Mouse (Mus musculus) heart, embryonic 14.5 days (tissue): ENCODE data around the gene Sox10. TPM values are rescaled to one million over a fixed set of nuclear protein-coding genes. Genes with fewer than 3 reads are reported as not detected.

Experiments
- ATAC-seq: fragments of 200-750 bp; cut with Nextera tagmentation; 2 replicates; pipeline ENCODE4 v1.8.0; 2017; ENCODE audit warnings: low read depth, moderate TSS enrichment; ENCODE audit not compliant: insufficient number of reproducible peaks, insufficient read depth, low FRiP score
- H3K27ac ChIP-seq, 2 experiments: fragments of 200-500 bp in 1 of 2; fragments of 300-500 bp in 1 of 2; sonication (generic) in 1 of 2; replicated peaks in 1 of 2; 2 replicates each; pipeline ENCODE4 v1.5.1; 2012 to 2014; ENCODE audit warnings: low read depth in 2 of 2, low read length in 2 of 2, control low read depth in 1 of 2, mild to moderate bottlenecking in 1 of 2, mixed read lengths in 1 of 2; ENCODE audit not compliant: control insufficient read depth in 1 of 2, insufficient read depth in 1 of 2
- H3K27me3 ChIP-seq: fragments of 300-500 bp; sonication (generic); 2 replicates; pipeline ENCODE4 v1.6.1; 2014; ENCODE audit warnings: mild to moderate bottlenecking, low read length, control low read depth; ENCODE audit not compliant: control insufficient read depth, insufficient read depth
- H3K36me3 ChIP-seq: fragments of 300-500 bp; sonication (generic); 2 replicates; pipeline ENCODE4 v1.6.1; 2014; ENCODE audit warnings: mild to moderate bottlenecking, control low read depth, low read length, mixed read lengths; ENCODE audit not compliant: control insufficient read depth, insufficient read depth
- H3K4me1 ChIP-seq, 2 experiments: fragments of 200-500 bp in 1 of 2; fragments of 300-500 bp in 1 of 2; sonication (generic) in 1 of 2; 2 replicates each; pipeline ENCODE4 v1.6.1; 2012 to 2014; ENCODE audit warnings: low read length in 2 of 2, control low read depth in 1 of 2, mixed read lengths in 1 of 2; ENCODE audit not compliant: control insufficient read depth in 2 of 2, insufficient read depth in 2 of 2
- H3K4me2 ChIP-seq: fragments of 300-500 bp; sonication (generic); 2 replicates; pipeline ENCODE4 v1.6.1; 2014; ENCODE audit warnings: mild to moderate bottlenecking, low read length
- H3K4me3 ChIP-seq, 2 experiments: fragments of 200-500 bp in 1 of 2; fragments of 300-500 bp in 1 of 2; sonication (generic) in 1 of 2; 2 replicates each; pipeline ENCODE4 v1.5.1; 2012 to 2014; ENCODE audit warnings: low read length in 2 of 2, mild to moderate bottlenecking in 2 of 2, control low read depth in 1 of 2, low read depth in 1 of 2, moderate library complexity in 1 of 2; ENCODE audit not compliant: control insufficient read depth in 1 of 2, insufficient read depth in 1 of 2
- H3K9ac ChIP-seq: fragments of 300-500 bp; sonication (generic); 2 replicates; pipeline ENCODE4 v1.6.1; 2014; ENCODE audit warnings: mild to moderate bottlenecking, low read length
- H3K9me3 ChIP-seq: fragments of 300-500 bp; sonication (generic); 2 replicates; pipeline ENCODE4 v1.6.1; 2016; ENCODE audit warnings: low read length, control low read depth; ENCODE audit not compliant: control insufficient read depth
- WGBS: fragments of 180-500 bp; shearing (Covaris S2); extraction: QIAGEN DNeasy Blood & Tissue Kit; methylation state at CpG from one replicate; pipeline ENCODE4 v1.1.7; 2014; 5-methylcytosine and 5-hydroxymethylcytosine counted together
- polyA plus RNA-seq: library from polyadenylated mRNA; unstranded; fragments of >200 nt; fragmentation: Nextera tagmentation; extraction: Ambion mirVana; gene quantifications from 2 replicates; pipeline ENCODE4 v1.2.1, GENCODE M21; 2014

The Sox10 gene
- 0.63 and 0.80 TPM in 2 replicates for polyA plus RNA-seq

GRCm38 (mm10) chr15:79165140-79165539, at the start of gene Sox10:
Sox10 (minus strand) TSS chr15:79165240.
- no peak within 1 kb of the TSS for H3K4me2 ChIP-seq
- no peak within 1 kb of the TSS for H3K4me3 ChIP-seq
- H3K36me3 ChIP-seq: no peaks in the 10 kb centered on the region
- H3K9me3 ChIP-seq: no peaks in the 10 kb centered on the region
- WGBS: 59% methylated on average over 5 of the region's 5 CpGs
- H3K9ac ChIP-seq: no peak within 1 kb of the TSS
- H3K4me1 ChIP-seq: peaks cover 0 to 2% of the 10 kb centered on the region in 2 experiments; a peak in 1 of 4 replicates
- no peak within 1 kb of the TSS for H3K27ac ChIP-seq
- ATAC-seq: no peak
- peaks cover 60% of the 10 kb centered on the region for H3K27me3 ChIP-seq

- Histone ChIP-seq H3K9ac (no peak overlapping the region), H3K36me3 (no peaks in the 10 kb centered on the region), H3K9me3 (no peaks in the 10 kb centered on the region), H3K4me1 (peaks cover 7 to 17% of the 10 kb centered on the region in 2 experiments; a peak in 3 of 4 replicates), H3K27me3 (no peaks in the 10 kb centered on the region), H3K27ac (no peak overlapping the region), H3K4me3 (no peak overlapping the region), H3K4me2 (no peak overlapping the region)
- ATAC-seq: no peak
- 56% methylated on average over 6 of the region's 6 CpGs for WGBS
Observed at GRCm38 (mm10) chr15:79213591-79213990, 48.6 kb upstream of the Sox10 start.

- Histone ChIP-seq H3K4me1 (peaks cover 7 to 19% of the 10 kb centered on the region in 2 experiments; a peak in 3 of 4 replicates), H3K36me3 (no peaks in the 10 kb centered on the region), H3K9ac (no peak overlapping the region), H3K9me3 (no peaks in the 10 kb centered on the region), H3K4me2 (no peak overlapping the region), H3K4me3 (no peak overlapping the region), H3K27me3 (no peaks in the 10 kb centered on the region), H3K27ac (no peak overlapping the region)
- 90% methylated on average over 26 of the region's 26 CpGs for WGBS
- no peak for ATAC-seq
Observed at GRCm38 (mm10) chr15:79212750-79213446, 47.9 kb upstream of the Sox10 start.

GRCm38 (mm10) chr15:79210357-79210756, 45.3 kb upstream of the Sox10 start:
- no peak for ATAC-seq
- Histone ChIP-seq H3K27ac (0 out of 4 replicates have a peak overlapping the region, but pooled peaks have one; percentile 9 to 10), H3K4me1 (peaks cover 7 to 19% of the 10 kb centered on the region in 2 experiments; a peak in 3 of 4 replicates), H3K9me3 (no peaks in the 10 kb centered on the region), H3K27me3 (no peaks in the 10 kb centered on the region), H3K9ac (no peak overlapping the region), H3K4me2 (no peak overlapping the region), H3K4me3 (no peak overlapping the region), H3K36me3 (no peaks in the 10 kb centered on the region)
- 63% methylated on average over 2 of the region's 2 CpGs for WGBS

- H3K27me3 ChIP-seq: peaks cover 1% of the 10 kb centered on the region; the same call in 1 of the 2 replicates
- no peak overlapping the region for H3K9ac ChIP-seq
- ATAC-seq: no peak
- peaks cover 6 to 17% of the 10 kb centered on the region in 2 experiments; a peak in 3 of 4 replicates for H3K4me1 ChIP-seq
- no peaks in the 10 kb centered on the region for H3K36me3 ChIP-seq
- no peaks in the 10 kb centered on the region for H3K9me3 ChIP-seq
- no peak overlapping the region for H3K4me2 ChIP-seq
- H3K27ac ChIP-seq: no peak overlapping the region
- 71% methylated on average over 27 of the region's 27 CpGs for WGBS
- no peak overlapping the region for H3K4me3 ChIP-seq
Observed at GRCm38 (mm10) chr15:79208758-79209439, 43.9 kb upstream of the Sox10 start.

- WGBS: 72% methylated on average over 6 of the region's 6 CpGs
- Histone ChIP-seq H3K4me1 (peaks cover 4 to 10% of the 10 kb centered on the region in 2 experiments; a peak in 3 of 4 replicates), H3K4me2 (no peak overlapping the region), H3K4me3 (no peak overlapping the region), H3K36me3 (no peaks in the 10 kb centered on the region), H3K27me3 (peaks cover 5% of the 10 kb centered on the region), H3K27ac (no peak overlapping the region), H3K9ac (no peak overlapping the region), H3K9me3 (no peaks in the 10 kb centered on the region)
- no peak for ATAC-seq
Observed at GRCm38 (mm10) chr15:79208211-79208610, 43.2 kb upstream of the Sox10 start.

- H3K4me3 ChIP-seq: no peak overlapping the region
- WGBS: 15% methylated on average over 10 of the region's 10 CpGs
- H3K9me3 ChIP-seq: no peaks in the 10 kb centered on the region
- H3K27me3 ChIP-seq: peaks cover 5% of the 10 kb centered on the region
- no peaks in the 10 kb centered on the region for H3K36me3 ChIP-seq
- H3K4me1 ChIP-seq: peaks cover 11 to 13% of the 10 kb centered on the region in 2 experiments; a peak in 2 of 4 replicates
- ATAC-seq: no peak
- no peak overlapping the region for H3K9ac ChIP-seq
- H3K27ac ChIP-seq: no peak overlapping the region
- H3K4me2 ChIP-seq: no peak overlapping the region
Observed at GRCm38 (mm10) chr15:79202575-79202974, 37.5 kb upstream of the Sox10 start.
